Mouse (Mus musculus): ENCODE measurements around the gene Snx9. TPM values are rescaled to one million over a fixed set of nuclear protein-coding genes. Genes with fewer than 3 reads are reported as not detected.

Gene Snx9
- total and polyA plus RNA-seq, 3 experiments, result 28.3 to 55.9 (median 48.4) TPM

DNA sequence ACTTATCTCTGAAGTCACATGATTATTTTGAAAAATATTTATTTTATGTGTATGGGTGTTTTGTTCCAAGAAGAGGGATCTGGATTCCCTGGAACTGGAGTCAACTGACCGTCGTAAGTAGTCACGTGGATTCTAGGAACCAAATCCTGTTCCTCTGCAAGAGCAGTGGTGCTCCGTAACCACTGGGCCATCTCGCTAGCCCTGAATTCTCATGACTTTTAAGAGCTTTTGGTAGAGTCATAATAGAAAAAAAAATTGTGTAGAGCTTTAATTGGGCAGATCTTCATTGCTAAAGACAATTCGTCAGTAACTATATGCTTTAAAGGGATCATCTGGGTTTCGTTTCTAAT, 2.5 kb downstream of the Snx9 start:
- no peak for DNase-seq

DNA sequence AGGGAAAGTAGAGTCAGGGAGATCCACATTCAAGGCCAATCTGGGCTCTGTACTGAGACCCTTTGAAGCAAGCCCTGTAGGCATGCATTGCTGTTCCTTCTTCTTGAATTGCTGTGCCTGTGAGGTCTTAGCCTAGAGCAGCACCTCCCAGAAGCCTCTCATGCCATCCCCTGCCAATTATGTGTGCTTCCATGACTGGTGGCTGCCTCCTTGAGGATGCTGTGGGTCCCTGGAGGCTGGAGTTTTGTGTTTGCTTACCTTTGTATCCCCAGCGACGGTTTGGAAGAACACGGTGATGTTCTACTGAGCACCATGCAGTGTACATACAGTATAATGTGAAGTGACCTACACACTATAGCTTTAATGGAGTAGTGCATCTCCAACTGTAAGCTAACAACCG, 4.2 kb downstream of the Snx9 start:
- DNase-seq, result no peak

DNA sequence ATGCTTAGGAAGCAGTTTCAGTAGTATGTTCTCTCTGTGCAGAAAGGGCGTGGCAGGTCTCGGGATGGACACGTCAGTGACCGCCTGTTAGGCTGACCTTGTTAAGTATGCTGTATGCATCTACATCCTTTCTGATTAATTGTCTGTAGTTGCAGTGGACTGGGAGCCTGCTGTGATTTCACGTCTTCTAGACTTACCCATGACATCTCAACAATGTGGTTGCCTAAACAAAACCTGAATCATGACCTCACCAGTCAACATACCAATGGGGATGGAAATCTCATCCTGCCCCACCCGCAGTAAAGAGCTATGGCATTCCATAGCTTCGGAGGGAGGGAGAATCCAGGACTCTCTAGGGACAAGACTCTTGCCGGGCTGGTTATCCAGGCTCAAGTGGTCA, 5.0 kb downstream of the Snx9 start:
- DNase-seq, result no peak

DNA sequence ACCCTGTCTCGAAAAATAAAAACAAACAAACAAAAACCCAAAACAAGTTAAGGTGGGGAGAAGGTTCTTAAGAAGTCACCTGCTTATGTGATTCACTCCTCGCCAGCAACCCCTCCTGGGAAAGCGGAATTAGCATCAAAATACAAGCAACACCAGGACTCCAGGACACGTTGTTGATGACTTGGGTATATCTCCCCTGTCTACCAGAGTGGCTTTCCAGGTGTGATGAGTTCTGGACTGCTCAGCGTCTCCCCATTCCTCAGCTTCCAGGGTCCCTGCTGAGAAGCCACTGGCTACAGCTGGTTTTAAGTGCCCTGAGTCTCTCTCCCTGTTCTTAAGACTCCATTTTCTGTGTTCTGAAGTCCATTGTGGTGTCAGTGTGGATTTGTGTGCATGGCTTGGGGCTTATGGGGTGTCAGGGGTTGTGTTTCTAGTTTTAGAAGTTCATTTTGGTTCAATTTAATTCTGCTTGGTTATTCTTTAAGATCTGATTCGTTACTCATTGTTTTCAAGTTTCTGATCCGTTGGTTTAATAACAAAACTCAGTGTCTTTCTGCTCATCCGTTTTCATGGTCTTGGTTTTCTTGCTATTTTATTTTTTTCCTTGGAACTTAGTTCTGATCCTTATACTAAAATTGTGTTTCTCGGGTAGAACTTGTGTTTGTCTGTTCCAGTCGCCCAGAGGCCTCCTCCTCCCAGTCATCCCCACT, 7.7 kb downstream of the Snx9 start:
- DNase-seq, result no peak

DNA sequence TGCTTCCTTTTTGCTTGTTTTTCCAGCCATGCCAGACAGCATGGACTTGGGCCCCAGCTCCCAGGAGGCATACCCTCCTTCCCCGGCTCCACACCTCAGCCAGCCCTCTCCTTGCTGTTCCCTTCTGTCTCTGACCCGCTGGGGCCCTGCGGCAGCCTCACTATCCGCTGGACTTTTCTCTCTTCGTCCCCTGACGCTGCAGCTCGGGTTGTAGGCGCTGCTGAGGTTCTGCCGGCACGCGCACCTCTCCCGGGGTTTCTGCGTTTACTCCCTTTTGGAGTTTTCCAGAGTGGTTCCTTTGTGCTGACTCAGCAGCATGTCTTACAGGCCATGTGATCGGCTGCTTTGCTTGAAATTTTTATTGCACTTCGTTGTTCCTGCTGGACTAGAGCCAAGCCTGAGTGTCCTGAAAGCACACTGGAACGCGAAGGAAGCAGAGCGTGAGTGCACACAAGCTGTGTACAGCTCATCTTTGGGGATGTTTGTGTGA, 8.3 kb downstream of the Snx9 start:
- DNase-seq, result peak; percentile 87

DNA sequence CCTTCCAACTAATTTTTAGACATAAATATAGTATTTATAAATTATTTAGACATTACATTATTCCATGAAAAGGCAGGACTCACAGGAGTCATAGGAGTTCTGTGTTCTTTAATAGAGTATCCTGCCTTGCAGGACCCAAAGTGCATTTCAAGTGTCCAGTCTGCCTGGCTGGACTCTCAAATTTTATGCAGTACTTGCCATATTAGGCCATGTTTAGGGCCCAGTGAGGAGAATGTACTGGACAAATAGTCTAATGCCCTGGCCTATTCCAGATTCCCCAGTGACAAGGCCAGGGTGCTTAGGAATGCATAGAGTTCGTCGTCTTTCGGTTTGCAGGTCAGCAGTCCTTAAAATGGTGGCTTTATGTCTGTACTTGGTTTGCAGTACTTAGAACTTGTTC, 8.9 kb downstream of the Snx9 start:
- DNase-seq, result no peak

DNA sequence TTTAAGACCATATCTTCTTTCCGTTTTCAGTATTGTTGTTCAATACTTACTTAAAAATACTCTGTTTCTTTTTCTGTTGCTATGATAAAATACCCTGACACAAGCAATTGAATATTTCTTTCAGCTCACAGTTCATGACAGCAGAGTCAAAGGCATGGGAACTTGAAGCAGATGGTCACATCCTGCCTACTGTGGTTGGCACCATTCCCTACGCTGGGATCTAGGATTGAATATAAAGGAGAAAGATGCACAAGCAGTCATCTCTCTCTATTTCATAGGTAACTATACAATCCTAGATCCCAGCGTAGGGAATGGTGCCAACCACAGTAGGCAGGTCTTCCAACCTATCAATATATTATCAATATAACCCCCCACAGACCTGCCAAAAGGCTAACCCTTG, 9.3 kb downstream of the Snx9 start:
- no peak for DNase-seq

DNA sequence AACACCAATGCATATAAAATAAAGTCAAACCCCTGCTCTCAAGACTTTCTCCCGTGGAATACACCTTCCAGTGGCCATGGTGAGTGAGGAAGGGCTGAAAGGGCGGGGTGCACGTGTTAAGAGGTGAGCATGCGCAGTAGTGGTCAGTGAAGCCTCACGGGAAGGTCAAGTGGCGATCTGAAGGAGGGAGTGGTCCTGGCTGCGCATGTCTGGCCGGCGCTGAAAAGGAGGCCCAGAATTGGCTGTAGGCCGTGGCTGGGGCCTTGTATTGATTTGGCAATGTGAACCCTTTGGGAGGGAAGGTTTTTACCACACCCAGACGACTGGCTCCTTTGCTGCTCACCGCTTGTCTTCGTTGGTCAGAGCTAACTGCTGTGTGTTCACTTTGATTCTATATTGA, 12.8 kb downstream of the Snx9 start:
- DNase-seq, result no peak

DNA sequence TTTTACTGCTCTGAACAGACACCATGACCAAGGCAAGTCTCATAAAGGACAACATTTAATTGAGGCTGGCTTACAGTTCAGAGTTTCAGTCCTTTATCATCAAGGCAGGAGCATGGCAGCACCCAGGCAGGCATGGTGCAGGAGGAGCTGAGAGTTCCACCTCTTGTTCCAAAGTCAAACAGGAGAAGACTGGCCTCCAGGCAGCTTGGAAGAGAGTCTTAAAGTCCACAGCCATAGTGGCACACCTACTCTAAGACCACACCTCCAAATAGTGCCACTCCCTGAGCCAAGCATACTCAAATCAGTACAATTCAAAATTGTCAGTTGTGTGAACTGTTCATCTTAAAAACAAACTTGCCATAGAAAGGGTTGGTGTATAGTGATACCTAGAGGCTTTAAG, 14.4 kb downstream of the Snx9 start:
- DNase-seq, result no peak

DNA sequence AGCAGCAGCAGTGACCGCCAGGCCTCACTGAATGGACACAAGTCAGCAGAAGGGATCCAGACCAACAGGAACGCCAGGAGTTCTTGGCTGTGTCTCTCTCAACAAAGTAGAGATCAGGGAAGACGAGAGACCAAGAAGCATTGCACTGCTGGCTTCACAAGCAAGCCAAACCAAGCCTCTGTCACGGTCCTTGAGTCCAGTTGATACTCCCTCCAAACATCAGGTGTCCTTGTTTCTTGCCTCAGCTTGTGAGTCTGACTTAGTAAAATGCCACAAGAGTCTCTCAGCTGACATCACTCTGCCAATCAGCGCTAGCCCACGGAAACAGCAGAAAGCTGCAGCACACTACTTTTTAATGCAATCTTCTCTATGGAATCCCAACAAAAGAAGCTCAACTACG, 15.3 kb downstream of the Snx9 start:
- no peak for DNase-seq

DNA sequence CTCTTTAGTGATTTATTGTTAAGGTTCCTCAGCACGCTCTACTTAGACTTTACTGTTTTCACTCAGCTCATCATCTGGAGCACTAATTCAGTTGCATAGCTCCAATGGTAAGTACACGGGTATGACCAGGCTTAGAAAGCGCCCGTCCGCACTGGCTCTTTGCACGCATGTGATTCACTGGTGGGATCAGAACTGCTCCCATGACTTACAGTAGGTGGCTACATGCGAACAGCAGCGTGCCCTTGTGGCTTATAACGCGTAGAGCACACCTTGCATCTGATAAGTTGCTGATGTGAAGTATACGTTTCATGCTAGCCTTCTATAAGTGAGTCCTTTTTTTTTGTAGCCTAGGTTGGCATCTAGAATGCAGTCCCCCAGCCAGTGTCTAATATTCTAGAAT, 16.1 kb downstream of the Snx9 start:
- DNase-seq, result no peak

DNA sequence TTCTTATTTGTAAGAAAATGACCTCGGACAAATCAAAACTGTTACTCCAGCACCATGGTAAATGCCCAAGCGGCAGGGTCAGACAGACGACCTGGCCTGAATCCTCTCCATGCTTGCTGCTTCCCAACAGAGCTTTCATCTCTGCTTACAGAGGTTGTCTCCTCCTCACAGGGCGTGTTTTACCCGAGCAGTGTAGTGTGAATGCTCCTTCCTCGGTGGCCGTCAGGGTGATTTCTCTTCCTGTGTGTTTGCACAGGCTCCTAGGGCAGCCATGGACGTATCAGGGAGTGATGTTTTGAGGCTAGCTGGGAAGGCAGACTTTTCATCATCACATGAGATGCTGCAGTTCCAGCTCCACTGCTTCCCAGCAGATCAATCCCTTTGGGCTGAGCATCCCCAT, 17.1 kb downstream of the Snx9 start:
- DNase-seq, result no peak

DNA sequence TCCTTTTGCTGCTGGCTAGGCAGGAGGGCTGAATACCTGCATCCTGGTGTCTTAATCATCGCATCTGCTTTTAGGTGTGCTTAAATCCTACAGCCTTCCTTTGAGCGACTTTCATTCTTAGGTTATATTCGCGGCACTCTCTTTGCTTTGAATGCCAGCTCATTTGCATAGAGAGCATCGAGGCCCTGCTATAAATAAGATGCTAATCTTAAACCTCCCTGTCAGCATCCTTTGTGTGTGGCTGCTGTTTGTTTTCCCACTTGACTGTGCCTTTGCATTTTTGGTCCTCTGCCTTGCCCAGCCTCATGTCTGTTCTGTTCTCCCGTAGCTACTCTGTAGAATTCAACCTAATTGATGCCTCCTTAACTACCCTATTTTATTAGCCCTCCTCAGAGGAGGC, 21.2 kb downstream of the Snx9 start:
- no peak for DNase-seq

DNA sequence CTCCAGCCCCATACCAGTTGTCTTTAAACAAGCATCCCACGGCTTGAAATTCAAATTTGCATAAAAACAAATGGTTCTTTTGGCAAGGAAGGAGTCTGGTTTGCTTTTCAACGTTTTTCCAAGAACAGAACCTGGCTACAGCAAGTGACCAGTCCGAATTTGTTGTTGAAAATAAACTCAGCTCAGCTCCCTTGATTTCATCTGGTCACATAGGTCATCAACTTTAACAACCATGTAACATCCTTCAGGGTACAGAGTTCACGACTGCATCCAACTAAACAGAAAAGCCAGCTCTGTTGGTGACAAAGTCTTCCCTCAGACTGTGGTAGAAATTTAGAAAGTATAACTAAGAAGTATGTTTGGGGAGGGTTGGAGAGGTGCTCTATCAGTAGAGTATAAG, 21.7 kb downstream of the Snx9 start:
- no peak for DNase-seq

DNA sequence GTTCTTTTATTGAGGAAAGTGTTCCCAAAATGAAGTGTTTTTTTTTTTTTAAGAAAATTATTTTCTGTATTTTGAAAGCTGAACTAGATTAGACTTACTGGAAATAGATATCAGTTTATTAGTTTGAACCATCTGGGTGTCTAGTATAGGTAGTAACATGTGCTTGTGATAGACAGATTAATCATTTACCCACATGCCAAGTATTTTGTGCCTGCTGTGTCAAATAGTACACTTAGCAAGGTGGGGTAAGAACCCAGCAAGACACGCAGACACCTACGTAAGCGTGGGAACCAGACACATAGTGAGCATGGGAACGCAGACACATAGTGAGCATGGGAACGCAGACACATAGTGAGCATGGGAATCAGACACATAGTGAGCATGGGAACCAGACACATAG, 22.6 kb downstream of the Snx9 start:
- no peak for DNase-seq

DNA sequence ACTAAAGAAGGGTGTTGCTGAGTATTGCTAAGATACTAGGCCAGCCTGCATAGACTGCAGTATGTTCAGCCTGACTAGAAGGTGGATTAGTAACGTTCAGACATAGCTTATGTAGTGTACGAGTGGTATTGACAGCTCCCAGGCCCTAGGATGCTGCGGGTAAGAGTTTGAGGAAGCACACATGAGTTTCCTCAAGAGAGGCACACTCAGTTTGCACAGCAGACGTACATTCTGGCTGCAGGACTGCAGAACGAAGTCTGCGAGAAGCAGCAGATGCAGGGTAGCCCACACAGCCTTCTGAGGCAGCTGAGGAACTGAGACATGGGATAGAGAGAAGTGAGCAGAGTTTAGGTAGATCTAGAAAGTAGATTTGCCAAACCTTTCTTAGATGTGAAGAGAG, 26.3 kb downstream of the Snx9 start:
- no peak for DNase-seq

DNA sequence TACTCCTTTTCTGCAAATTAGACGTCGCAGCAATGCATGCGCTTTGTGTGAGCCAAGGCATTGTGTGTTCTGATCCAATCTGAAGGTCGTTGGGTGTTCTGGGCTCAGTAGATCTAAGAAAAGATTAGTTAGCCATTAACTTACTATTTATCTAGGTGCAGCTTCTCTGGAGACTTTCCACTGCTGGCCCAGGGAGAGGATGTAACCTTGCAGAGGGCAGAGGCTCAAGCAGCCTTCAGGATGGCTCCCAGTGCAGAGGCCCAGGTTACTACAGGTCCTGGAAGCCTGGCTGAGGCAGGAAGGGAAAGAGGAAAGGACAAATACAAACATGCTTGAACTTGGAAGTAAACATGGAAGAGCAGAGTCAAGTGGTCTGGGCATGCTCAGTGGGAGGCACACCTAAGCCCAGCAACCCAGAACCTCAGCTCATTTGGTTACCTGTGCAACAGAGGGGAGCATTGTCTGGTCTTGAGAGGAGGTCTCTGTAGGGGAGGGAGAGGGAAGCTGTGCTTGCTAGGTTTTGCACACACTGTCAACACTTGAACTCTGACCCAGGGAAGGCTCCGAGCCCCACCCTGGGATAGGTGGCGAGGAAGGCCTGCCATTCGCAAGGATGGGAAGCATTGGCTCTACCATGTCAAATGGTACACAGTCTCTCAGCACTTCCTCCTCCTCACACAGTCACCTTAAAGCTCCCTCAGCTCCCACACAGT, 27.3 kb downstream of the Snx9 start:
- DNase-seq, result no peak

DNA sequence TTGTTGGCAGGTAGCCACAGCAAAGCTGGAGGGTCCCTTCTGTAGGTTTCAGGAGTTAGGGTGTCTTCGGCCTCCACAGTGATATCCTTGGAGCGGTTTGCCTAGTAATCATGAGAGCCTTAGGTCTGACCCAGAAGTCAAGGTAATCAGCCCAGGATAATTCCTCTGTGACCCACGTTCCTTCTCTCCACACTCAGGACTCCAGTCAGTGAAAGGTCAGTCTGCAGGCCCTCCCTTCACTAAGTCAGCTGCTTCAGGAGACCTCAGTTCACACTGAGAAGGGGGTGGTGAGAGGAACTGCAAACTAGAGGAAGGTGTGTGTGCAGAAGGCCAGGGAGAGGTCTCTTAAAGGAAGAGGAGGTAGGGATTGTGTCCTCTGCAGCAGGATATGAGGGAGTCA, 28.3 kb downstream of the Snx9 start:
- DNase-seq, result no peak

DNA sequence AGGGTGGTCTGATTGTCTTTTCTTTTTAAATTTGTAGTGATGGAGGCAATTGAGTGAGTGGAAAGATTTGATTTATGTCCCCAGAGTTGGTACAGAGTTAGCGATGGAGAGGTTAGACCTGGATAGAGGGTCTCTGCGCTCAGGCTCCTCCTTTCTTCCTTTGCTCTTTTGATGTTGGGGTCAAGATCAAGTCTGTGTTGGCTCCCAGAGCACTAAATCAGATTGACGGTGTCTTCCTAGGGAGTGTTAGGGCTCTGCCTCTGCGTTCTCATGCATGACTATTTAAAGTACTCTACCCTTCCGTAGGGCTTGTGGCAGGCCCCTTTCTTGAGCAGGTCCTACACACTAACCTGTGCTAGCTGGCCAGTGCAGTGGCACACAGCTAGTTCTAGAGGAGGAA, 28.9 kb downstream of the Snx9 start:
- no peak for DNase-seq

DNA sequence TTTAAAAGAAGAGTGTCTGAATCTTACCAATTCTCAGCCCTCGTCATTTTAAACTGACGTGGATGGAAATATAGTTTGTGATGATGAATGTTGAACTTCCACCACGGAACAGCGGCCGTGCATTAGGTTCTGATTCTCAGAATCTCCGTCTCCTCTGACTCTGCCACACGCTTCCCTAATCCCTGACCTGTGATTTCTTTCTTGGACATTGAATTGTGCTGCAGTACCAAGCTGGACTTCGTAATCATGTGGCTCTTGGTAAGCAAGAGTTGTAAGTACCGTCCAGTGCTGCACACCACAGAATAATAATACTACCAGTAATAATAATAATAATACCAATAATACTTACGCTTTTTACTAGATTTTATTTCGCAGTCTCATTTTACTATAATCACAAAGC, 29.6 kb downstream of the Snx9 start:
- no peak for DNase-seq

DNA sequence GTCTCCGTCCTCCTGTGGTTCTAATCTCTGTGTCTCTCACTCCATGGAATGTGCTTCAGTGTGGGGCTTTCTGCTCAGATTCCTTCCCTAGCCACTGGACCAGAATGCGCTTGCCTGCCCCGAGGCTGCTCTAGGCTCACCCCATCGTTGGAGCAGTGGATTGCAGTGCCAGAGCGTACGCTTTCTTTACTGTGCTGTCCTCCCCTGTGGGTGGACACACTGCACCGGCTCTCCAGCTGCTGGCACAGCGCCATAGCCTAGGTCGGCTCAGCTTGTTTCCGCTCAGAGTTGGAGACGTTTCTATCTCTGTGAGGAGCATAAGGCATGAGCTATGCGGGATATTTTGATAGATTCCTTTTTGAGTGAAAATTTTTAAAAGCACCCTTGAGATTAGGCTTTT, 31.4 kb downstream of the Snx9 start:
- peak; percentile 75 for DNase-seq

DNA sequence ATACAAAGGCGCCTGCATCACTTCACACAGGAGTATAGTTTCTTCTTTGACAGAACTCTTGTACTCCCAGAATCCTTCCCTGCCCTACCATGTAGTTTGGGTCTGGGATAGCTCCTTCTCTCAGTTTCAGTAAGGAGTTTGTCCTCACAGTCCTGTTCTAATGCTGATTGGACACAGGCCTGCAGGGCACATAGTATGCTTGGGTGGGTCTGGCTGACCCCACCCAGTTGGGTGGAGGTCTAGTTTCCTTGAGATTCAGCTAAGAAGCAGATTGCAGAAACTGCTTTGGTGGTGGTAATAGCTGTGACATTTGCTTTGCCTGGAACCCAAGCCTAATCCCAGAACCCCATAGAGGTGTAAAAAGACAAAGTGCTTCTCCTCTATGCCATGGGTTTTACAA, 33.4 kb downstream of the Snx9 start:
- DNase-seq, result no peak

DNA sequence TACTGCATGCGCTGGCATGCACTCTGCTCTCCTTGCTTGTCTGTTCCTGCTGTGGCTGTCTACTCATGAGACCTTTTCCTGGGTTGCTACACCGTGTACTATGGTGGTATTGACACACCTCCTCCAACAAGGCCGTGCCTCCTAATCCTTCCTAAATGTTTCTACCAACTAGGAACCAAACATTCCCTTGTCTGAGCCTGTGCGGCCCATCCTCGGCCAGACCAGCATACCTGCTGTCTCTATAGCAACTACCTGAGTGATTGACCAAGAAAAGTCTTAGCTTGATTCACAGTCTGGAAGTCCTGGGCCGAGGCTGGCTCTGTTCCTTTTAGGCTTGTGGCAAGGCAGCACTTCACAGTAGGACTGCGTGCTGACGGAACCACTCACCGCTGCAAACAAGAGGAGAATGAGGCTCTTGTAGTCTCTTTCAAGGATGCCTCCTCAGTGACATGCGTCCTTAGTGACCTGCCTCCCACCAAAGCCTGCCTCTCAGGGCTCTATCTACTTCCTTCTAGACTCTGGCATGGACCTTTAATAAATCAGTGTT, 36.6 kb downstream of the Snx9 start:
- DNase-seq, result no peak

DNA sequence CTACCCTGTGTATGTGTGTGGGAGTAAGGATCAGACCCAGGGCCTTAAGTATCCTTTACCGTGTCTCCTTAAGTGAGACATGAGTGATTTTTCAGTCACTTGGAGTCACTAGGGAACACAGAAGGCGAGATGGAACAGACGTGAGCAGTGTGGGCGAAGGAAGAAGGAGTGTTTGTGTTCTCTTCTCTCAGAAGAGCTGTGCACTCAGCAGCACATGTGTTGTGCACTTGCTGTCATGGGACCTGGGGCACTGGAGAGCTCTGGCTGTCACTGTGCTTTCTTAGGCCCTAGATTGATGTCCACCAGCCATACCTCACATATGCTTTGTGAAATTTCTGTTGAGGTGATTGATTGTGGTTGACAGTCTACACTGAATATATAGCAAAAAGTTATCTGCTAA, 37.7 kb downstream of the Snx9 start:
- DNase-seq, result no peak

Measured in adrenal gland, adult 2 months (tissue).